Mouse (Mus musculus) frontal cortex, adult (tissue): ENCODE measurements around the gene Tube1.
"Not testable (repeated sequence)": the region's sequence is repeated elsewhere in the genome, so short reads cannot be mapped to it uniquely, and the experiment has no call there.

Experiments used
- ATAC-seq: cut with Nextera tagmentation; 2 replicates; pipeline ENCODE4 v1.9.2; 2017; ENCODE audit warnings: mild to moderate bottlenecking, moderate library complexity, mixed read lengths; ENCODE audit not compliant: low TSS enrichment

Tube1 gene

GRCm38 (mm10) chr10:39169642-39170041, 35.9 kb downstream of the Tube1 start:
- no peak for ATAC-seq

- ATAC-seq: 0 out of 2 replicates have a peak, but pooled peaks have one; percentile 18
Measured at GRCm38 (mm10) chr10:39170181-39170580, 36.4 kb downstream of the Tube1 start.

- no peak for ATAC-seq
Measured at GRCm38 (mm10) chr10:39170706-39171105, 36.9 kb downstream of the Tube1 start.

- ATAC-seq: peak; percentile 85
Measured at GRCm38 (mm10) chr10:39171134-39171533, 37.4 kb downstream of the Tube1 start.

- peak; percentile 70 for ATAC-seq
Measured at GRCm38 (mm10) chr10:39171603-39172539, 38.1 kb downstream of the Tube1 start.

- no peak for ATAC-seq
Measured at GRCm38 (mm10) chr10:39172540-39172931, 38.8 kb downstream of the Tube1 start.

- ATAC-seq: no peak
Measured at GRCm38 (mm10) chr10:39173077-39173476, 39.3 kb downstream of the Tube1 start.

GRCm38 (mm10) chr10:39176981-39177380, 43.2 kb downstream of the Tube1 start:
- no peak for ATAC-seq

- ATAC-seq: peak; percentile 96
Measured at GRCm38 (mm10) chr10:39184864-39185544, 51.2 kb downstream of the Tube1 start.

GRCm38 (mm10) chr10:39185545-39185906, 51.8 kb downstream of the Tube1 start:
- ATAC-seq: no peak

- ATAC-seq: no peak
Measured at GRCm38 (mm10) chr10:39192673-39193072, 58.9 kb downstream of the Tube1 start.

GRCm38 (mm10) chr10:39198216-39198615, 64.4 kb downstream of the Tube1 start:
- not testable (repeated sequence) for ATAC-seq
